Mouse (Mus musculus) testis, postnatal 10 days (tissue): Measurements from ENCODE around the gene Tprg.

Experiments
- DNase-seq: peaks from one replicate; pipeline ENCODE4 v3.0.0; 2021; ENCODE audit warnings: low spot score

Gene Tprg

GRCm38 (mm10) chr16:25286517-25286916 lies at the start of gene Tprg:
Tprg (plus strand) TSS chr16:25286817.
- no peak for DNase-seq

DNA sequence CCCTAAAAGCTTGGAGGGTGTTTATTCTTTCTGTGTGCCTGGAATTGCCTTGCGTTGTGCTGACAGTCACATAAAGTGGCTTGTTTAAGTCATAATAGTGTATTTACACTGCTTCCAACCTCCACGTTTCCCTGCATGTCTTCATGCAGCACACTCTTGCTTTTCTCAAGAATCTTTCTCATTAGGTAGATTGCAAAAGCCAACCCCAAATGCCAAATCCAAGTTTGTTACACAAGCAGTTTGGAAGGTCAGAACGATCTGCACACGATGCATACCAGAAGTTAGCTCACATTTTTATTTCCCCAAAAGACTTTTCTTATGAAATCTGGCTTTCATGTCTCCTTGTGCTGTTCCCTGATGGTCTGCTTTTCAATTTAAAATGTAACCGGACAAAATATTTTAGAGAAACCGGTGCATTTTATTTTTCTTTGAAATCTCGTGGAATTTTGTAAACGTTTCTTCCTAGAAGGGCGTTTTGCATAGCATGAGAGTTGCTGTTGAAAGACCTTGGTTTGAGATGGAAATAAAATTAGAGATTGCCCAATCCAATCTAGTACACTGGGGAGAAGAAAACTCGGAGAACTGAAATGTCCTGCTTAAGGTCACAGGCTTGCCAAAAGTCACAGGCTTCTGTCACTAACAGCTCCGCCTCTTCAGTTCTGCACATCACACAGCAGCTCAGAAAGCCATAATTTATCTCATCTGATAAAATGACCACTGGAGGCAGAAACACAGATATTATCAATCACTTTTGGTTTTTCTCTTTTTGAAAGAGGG lies 48.2 kb upstream of the Tprg start:
- DNase-seq = no peak

- no peak for DNase-seq
These were observed 37.7 kb upstream of the Tprg start for GRCm38 (mm10) chr16:25248889-25249288.

DNA sequence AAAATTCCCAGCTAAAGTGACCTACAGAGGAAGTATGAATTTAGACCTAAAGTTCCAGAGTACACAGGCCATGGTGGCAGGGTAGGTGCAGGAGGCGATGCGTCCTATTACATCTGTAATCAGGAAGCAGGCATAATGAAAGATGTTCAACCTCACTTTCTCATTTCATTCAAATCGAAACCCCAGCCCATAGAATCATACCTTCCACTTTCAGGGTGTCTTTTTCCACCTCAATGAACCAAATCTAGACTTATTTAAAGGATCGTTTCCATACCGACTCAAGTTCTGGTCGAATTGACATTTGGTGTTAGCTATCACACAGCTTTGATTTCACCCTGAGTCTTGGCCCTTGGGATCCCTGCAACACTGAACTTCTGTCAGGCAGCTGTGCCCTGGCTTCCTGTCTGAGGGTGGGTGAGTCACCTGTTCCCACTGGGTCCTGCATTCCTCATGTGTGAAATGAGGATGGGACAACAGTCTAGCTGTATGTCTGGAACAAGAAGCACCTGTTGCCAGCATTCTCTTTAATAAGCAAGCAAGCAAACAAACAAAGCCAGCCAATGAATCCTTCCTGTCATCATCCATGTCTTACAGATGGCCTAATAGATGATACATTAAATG lies 36.4 kb upstream of the Tprg start:
- DNase-seq = no peak

GRCm38 (mm10) chr16:25251080-25251479 lies 35.5 kb upstream of the Tprg start:
- no peak for DNase-seq

- DNase-seq = no peak
These were observed 32.0 kb upstream of the Tprg start for GRCm38 (mm10) chr16:25254646-25255045.

GRCm38 (mm10) chr16:25255186-25255585 lies 31.4 kb upstream of the Tprg start:
- DNase-seq = no peak

- no peak for DNase-seq
These were observed 30.9 kb upstream of the Tprg start for GRCm38 (mm10) chr16:25255603-25256260.

DNA sequence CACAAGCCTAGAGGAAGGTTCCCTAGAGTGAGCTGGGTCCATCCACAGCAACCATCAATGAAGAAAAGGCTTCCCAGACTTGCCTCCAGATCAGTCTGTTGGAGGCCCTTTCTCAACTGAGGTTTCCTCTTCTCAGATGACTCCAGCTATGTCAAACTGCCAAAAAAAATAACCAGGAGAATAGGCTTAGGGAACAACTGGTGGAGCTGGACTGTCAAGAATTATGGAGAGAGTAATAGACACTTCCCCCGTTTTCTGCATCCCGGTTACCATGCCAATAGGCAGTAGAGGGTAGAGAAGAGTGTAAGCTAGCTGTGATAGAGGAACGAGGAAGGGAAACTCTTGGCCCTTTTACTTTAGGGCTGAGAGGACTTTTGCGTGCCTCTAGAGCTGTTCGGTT lies 24.3 kb upstream of the Tprg start:
- DNase-seq = no peak

- DNase-seq = no peak
These were observed 23.7 kb upstream of the Tprg start for GRCm38 (mm10) chr16:25262965-25263364.

DNA sequence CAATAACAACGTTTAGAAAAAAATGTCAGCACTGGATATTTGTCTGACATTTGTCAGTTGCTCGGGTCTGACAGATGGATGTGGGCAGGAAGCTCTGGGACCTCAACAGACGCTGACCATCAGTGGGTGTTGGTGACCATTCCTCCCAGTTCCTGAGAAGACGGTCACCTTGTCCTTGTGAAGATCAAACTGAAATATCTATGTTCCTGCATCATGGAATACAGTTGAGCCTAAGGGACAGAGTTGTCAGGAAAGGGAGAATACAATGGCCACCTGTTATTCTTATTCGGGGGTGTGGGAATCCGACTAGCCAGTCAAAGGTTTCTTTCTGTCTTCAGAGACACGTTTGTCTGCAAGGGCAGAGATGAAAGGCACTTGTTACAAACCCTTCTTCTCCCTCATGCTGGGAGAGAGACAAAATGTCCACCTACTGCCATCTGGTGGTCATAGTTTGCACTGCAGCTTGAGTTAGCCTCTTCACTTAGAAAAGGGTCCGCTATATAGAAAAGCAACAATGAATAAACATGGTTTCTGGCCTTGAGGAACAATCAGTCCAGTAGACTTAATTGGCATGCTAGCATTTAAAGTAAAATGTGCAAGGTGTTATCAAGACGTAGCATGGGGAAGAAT lies 23.0 kb upstream of the Tprg start:
- DNase-seq = peak; percentile 93

- DNase-seq = peak; percentile 41
These were observed 21.4 kb upstream of the Tprg start for GRCm38 (mm10) chr16:25265177-25265576.

DNA sequence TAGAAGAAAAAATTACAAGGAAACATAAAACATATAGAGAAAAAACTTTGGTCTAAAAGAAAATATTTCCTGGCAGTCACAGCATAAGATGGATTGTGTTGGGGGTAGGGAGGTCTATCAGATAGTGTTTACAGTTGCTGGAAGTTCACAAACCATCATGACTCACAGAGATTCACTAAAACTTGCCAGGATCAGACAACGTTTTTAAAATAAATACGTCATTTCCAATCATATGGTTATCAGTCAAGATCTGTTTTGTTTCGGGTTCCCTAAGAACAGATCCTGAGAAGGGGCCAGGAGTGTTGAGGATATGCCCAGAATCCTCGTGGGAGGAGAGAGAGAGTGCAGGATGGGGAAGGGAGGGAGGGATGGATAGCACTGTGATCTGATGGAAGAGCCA lies 18.3 kb upstream of the Tprg start:
- no peak for DNase-seq

- no peak for DNase-seq
These were observed 4.1 kb upstream of the Tprg start for GRCm38 (mm10) chr16:25282563-25282962.

GRCm38 (mm10) chr16:25293753-25294152 lies 7.1 kb downstream of the Tprg start:
- no peak for DNase-seq

DNA sequence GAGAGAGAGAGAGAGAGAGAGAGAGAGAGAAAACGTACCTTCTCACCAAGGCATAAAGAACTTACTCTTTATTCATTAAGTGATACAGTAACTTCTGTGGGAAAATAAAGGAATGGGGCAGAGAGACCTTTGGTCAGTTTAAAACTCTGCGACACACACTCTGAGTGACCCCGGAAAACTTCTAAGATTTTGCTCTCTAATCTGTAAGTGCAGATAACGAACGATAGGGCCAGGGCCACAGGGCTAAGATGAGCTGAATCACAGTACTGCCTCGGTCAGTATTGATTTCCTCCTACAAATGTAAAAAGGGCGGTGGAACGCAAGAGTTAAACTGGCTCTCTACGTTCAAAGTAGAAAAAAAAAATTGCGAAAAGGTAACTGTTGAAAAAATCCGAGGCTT lies 8.9 kb downstream of the Tprg start:
- DNase-seq = no peak

GRCm38 (mm10) chr16:25296746-25297145 lies 10.1 kb downstream of the Tprg start:
- DNase-seq = no peak

DNA sequence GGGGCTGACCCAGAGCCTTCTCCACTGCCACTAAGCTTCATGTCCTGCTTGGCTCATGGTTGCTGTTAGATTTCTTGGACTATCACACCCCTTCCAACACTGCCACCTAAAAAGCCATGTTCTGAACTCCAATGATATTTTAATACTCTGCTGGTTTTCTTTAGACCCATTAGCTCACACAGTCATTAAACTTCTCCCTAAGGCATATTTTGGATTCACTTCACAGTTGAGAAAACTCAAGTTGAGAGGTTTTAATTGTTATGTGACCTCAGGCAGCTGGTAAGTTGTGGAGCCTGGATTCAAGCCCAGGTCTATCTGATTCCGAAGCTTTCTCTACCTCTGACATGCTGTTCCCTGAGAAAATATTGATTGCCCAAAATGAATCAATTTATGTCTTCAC lies 11.6 kb downstream of the Tprg start:
- DNase-seq = no peak

DNA sequence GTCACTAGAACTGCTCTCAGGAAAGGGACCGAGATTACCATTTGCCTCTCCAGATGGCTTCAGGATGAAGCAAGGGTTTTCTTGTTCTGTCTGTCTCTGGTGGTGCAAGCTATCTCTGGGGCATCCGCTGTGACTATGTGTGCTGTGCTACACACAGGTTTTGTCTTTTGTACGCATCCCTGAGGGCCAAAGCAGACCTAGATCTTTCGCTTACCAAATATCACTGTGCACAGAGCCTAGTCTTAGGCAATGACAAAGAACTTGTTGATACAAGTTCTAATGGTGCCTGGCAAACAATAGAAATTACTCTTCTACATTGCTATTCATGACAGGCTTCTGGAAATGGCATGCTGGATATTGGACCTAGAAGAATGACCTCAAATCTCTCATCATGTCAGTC lies 16.0 kb downstream of the Tprg start:
- DNase-seq = no peak

GRCm38 (mm10) chr16:25314006-25314405 lies 27.4 kb downstream of the Tprg start:
- DNase-seq = no peak

DNA sequence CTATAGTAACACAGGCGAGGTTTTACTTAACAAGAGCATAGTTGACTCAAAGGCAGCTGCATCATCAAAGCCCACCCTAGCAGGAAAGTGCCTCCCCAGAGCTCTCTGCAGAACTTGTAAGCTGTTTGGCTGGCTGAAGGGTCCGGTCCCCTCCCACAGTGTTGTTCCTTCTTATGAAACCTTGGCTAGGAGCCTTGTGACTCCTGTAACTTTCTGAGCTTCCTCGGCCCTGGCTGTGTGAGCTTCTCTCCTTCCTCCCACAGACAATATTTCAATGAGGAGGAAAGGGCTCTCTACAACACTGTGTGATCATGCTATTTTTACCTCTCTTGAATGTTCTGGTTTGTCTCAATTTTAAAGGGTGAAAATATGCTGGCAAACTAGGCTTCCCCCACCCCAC lies 28.5 kb downstream of the Tprg start:
- no peak for DNase-seq

- DNase-seq = no peak
These were observed 39.1 kb downstream of the Tprg start for GRCm38 (mm10) chr16:25325631-25326238.
